Mouse (Mus musculus) cortical plate, adult 2 months (tissue): Measurements from ENCODE around the gene Ndufs2.

ENCODE experiments used
- CTCF ChIP-seq: fragments of 200-500 bp; IDR thresholded peaks from 2 replicates; pipeline ENCODE4 v1.5.1; 2011; ENCODE audit warnings: mild to moderate bottlenecking, control low read depth, low read length; ENCODE audit not compliant: insufficient read depth; ENCODE audit errors: extremely low read depth
- POLR2A ChIP-seq: fragments of 200-500 bp; IDR thresholded peaks from 2 replicates; pipeline ENCODE4 v1.6.1; 2011; ENCODE audit warnings: mild to moderate bottlenecking, low read length, control low read depth; ENCODE audit not compliant: insufficient read depth; ENCODE audit errors: extremely low read depth

DNA sequence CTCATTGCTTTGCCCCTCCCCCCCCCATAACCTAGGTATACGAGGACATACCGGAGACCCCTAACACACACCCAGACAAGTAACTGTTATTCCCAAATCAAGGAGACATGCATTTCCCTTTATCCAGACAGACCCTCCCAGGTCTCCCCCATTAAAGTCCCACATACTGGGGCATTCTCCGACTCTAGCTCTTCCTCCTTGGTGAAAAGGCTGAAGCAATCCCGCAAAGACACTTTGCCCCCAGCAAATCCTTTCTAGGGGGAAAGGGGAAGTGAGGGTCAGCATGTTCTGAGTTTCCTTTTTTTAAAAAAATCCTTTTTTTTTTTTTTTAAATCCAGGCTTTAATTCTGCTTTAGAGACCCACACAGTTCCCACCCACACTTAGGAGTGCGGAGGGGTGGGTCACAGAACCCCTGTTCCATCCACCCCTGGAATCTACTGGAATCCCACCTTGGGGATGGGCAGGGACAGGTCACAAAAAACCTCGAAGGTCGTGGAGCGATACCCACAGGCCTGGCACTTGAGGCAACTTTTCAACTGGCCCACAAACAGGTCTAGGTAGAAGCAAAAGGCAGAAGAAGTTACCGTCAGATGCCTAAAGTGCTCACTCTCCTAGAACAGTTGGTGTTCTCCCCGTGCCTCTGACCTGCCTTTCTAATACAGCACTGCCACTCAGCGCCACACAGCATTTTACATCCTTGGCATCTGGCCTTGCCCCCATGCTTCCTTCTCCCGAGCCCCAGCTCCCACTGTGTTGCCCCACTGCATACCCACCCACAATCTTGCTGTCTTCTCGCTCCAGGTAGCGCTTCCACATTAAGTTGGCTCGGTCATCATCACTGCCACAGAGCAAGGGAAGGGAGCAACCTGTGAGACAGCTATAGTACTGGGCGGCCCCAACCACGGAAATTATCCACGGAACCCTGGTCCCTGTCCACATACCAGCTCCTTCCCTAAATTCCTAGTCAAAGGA lies 32.3 kb upstream of the Ndufs2 start:
- TF ChIP-seq POLR2A = no peak
- no peak for TF ChIP-seq CTCF
